Mouse (Mus musculus): ENCODE measurements around the gene Lrrc58.

DNA sequence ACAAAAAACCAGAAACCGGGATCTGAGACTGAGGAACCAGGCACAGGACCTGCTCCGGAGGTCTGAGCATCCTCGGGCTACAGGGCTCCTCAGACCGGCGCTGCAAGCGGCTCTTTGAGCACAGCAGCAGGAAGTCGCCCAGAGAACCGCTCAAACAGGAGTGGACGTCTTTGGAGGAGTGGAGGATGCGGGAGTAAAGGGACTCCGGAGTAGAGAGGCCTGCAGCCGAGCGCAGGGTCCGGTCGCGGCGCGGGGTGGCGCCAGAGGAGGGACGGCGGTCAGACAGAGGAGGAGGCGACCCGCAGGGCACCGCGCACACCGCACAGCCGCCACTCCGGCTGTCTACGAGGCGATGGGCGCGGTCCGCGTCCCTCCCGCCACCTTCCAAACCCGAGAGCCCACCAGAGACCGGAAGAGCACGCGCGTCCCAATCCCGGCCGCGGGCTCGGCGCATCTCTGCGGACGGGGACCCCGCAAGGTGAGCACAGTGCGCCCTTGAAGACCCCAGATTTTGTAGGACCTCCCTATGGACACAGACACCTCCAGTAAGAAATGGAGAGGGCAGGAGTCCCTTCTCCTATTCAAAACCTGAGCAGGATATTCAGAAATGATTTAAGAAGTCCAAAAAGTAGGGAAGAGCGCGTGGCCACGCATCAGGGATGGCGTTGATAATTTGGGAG lies 48.1 kb downstream of the Lrrc58 start, which contains the start of gene Gpr156:
- TF ChIP-seq CTCF (IDR thresholded peaks at IDR 0.05; ENCODE audit: borderline replicate concordance, insufficient read depth, low read depth, low read length) (peak; percentile 42; the same call in 1 of the 2 replicates), POLR2A (IDR thresholded peaks at IDR 0.05; ENCODE audit: borderline replicate concordance, insufficient read depth, low read length) (no peak)
